Mouse (Mus musculus) C3H10T1/2 (cell line): ENCODE measurements around the gene Lhx5. TPM values are rescaled to one million over a fixed set of nuclear protein-coding genes. Genes with fewer than 3 reads are reported as not detected.

Source experiments
- polyA plus RNA-seq, 2 experiments: library from polyadenylated mRNA; unstranded; fragments of >200 nt; fragmentation: generic; extraction: Trizol; gene quantifications; one replicate each; pipeline ENCODE4 v1.2.1; 2012; ENCODE audit warnings: missing spikeins in 2 of 2

Gene Lhx5
- polyA plus RNA-seq = not detected

DNA sequence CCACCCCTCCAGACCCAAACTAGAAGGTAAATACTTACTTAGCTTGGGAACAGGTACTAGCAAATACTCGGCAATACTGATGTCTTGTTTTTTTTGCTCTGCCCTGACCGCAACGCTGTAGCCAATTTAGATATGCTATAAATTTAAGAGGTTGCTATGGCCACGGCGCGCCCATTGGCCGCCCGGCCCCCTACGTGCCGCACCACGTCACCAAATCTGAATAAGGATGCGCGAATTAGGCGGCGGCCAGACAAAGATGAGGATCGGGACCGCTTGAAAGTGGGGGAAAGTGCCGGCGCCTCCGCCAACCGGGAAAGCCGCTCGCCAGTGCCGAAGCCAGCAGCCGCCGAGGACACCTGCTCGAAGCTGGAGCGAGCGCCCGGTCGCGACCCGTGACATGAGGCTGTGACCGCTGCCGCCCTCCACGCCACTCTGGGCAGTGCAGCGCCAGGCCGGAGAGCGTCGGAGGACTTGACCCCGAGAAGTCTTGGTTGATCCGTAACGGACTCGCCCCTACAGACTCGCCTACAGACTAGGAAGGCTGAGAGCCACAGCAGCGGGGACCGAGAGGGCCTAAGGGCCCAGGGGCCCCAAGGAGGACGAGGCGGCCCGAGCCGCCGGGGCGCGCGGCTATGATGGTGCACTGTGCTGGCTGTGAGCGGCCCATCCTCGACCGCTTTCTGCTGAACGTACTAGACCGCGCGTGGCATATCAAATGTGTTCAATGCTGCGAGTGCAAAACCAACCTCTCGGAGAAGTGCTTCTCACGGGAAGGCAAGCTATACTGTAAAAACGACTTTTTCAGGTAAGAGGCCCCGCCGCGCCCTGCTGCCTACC, at the start of gene Lhx5:
Gene Lhx5, plus strand, starts transcription at position 51 of the 837 bp plus-strand sequence.

DNA sequence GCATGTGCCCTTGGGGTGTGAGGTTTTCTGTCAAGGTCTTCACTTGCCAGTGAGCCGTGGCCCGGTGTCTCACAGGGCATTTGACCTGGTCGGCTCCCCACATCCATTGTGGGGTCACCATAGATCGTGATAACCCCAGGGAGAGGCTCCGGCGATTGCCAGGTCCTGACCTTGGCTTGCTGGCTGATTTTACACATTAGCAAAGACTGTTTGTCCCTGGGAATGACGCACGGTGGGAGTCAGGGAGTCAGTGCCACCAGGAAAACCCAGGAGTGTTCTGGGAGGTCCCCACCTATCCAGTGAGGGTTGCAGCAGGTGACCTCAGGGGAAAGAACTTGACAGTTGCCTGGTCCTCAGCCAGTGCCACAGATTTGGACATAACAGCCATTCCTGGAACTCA, 41.3 kb downstream of the Lhx5 start, which contains the start of gene Sdsl:
Gene Sdsl, minus strand, starts transcription at position 41 of the 400 bp plus-strand sequence.

DNA sequence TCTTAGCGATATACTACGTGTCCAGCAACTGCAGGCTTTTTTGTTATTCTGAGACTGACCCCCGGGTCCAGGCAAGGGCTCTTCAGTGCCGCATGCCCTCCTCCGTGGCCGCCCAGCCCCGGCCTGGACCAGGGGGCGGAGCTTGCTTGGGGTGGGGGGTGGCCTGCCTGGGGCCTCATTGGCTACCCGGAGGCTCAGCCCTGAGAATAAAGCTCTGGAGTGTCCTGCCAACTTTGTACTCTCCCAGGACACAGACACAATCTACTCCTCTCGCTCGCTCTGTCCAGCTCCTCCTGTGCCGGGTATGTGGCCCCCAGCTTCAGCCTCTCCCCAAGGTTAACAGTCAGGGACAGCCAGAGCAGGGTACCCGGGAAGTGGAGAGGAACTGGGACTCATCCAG, 44.8 kb downstream of the Lhx5 start, which contains the start of gene Sds:
Gene Sds, plus strand, starts transcription at position 231 of the 400 bp plus-strand sequence.

Other genes starting within 250 kb of the Lhx5 start
- 1 to 10 TPM in 1 of 2 experiments, under 1 TPM in 1; 0.74 to 3.0 TPM for gene Sdsl, start 41.1 kb downstream of the Lhx5 start, polyA plus RNA-seq
- gene Sds, start 44.8 kb downstream of the Lhx5 start, polyA plus RNA-seq = under 1 TPM in 1 of 2 experiments, not detected in 1; 0.41 TPM
- gene Plbd2, start 71.9 kb downstream of the Lhx5 start, polyA plus RNA-seq = 10 to 100 TPM; 25.3 to 56.1 TPM
- 1 to 10 TPM; 1.3 to 5.9 TPM for gene Slc8b1, start 79.5 kb downstream of the Lhx5 start, polyA plus RNA-seq
- gene Tpcn1, start 157.0 kb downstream of the Lhx5 start, polyA plus RNA-seq = 10 to 100 TPM in 1 of 2 experiments, 1 to 10 TPM in 1; 2.7 to 10.9 TPM
- 1 to 10 TPM in 1 of 2 experiments, under 1 TPM in 1; 0.16 to 1.7 TPM for gene Iqcd, start 157.3 kb downstream of the Lhx5 start, polyA plus RNA-seq
- gene Rita1, start 180.9 kb downstream of the Lhx5 start, polyA plus RNA-seq = 10 to 100 TPM in 1 of 2 experiments, 1 to 10 TPM in 1; 9.0 to 11.5 TPM
- 10 to 100 TPM; 29.1 to 39.7 TPM for gene Ddx54, start 181.0 kb downstream of the Lhx5 start, polyA plus RNA-seq
- not detected for gene Cfap73, start 202.5 kb downstream of the Lhx5 start, polyA plus RNA-seq
- under 1 TPM in 1 of 2 experiments, not detected in 1; 0.06 TPM for gene Rasal1, start 217.1 kb downstream of the Lhx5 start, polyA plus RNA-seq